ENCODE assay signal across 17 mouse cellular contexts in genomic region chr5:128739168-128739837, GRCm38 (mm10). TPM values are rescaled to one million over a fixed set of nuclear protein-coding genes. Genes with fewer than 3 reads are reported as not detected.
DNase-seq lines count a peak whose midpoint lies in the region; ATAC-seq and TF ChIP-seq lines count a peak whose summit lies in the region.
"Had no signal": no experiment of that assay in that cellular context is flagged by ENCODE, and none has a peak within 500 bp of the region (broad histone marks: within the 10 kb centered on the region; RNA-seq: fewer than 3 reads in every experiment).

No protein-coding gene starts in this region.

- no peaks in the 10 kb centered on the region for H3K9me3 ChIP-seq in neural tube, embryonic 11.5 days (ENCODE audit: control insufficient read depth, low read length)
- H3K9me3 ChIP-seq in forebrain, embryonic 16.5 days (ENCODE audit: control insufficient read depth, low read length), result no peaks in the 10 kb centered on the region
- H3K9me3 ChIP-seq in midbrain, embryonic 10.5 days (replicated peaks), result no peaks in the 10 kb centered on the region
- no peaks in the 10 kb centered on the region for H3K9me3 ChIP-seq in neural tube, embryonic 14.5 days (ENCODE audit: control insufficient read depth, low read length)
- H3K9me3 ChIP-seq in kidney, embryonic 14.5 days (ENCODE audit: control insufficient read depth, low read length), result no peaks in the 10 kb centered on the region
- H3K9me3 ChIP-seq: liver, embryonic 13.5 days; stomach, embryonic 15.5 days had no signal

- peak; percentile 34 for DNase-seq in neural tube, embryonic 11.5 days (ENCODE audit: low spot score)
- DNase-seq in neural tube, embryonic 10.5 days (ENCODE audit: extremely low spot score, low spot score), result no peak
- no peak for DNase-seq in midbrain, embryonic 10.5 days (ENCODE audit: low spot score)
- no peak for DNase-seq in layer of hippocampus, adult 2 months (ENCODE audit: low spot score in 2 of 2)
- no peak for DNase-seq in left cerebral cortex, adult 2 months (ENCODE audit: extremely low spot score in 1 of 2, low spot score in 2 of 2)
- DNase-seq: cerebellum, adult 11 months; gastrocnemius, postnatal 14 days; kidney, adult 8-10 months; liver, embryonic 13.5 days; thymus, postnatal 25 days had no signal

- ATAC-seq in neural tube, embryonic 11.5 days (ENCODE audit: insufficient read depth, low FRiP score, low TSS enrichment), result peak; percentile 67; the same call in 1 of the 2 replicates
- ATAC-seq in forebrain, embryonic 16.5 days, result peak; percentile 52; the same call in 1 of the 2 replicates
- ATAC-seq in neural tube, embryonic 14.5 days (ENCODE audit: low read depth), result peak; percentile 6; the same call in 1 of the 2 replicates
- ATAC-seq in kidney, embryonic 14.5 days (ENCODE audit: low FRiP score, low TSS enrichment), result no peak

- 42% methylated on average over 16 of the region's 17 CpGs for WGBS in neural tube, embryonic 11.5 days
- 20% methylated on average over 16 of the region's 17 CpGs for WGBS in forebrain, embryonic 16.5 days
- 27% methylated on average over 14 of the region's 17 CpGs for WGBS in midbrain, embryonic 10.5 days
- WGBS in neural tube, embryonic 14.5 days, result 31% methylated on average over 16 of the region's 17 CpGs
- WGBS in kidney, embryonic 14.5 days, result 44% methylated on average over 16 of the region's 17 CpGs

- H3K4me1 ChIP-seq in neural tube, embryonic 11.5 days (ENCODE audit: control insufficient read depth, insufficient read depth, low read length), result 0 out of 2 replicates have a peak, but pooled peaks cover 2% of the 10 kb centered on the region
- H3K4me1 ChIP-seq in forebrain, embryonic 16.5 days (replicated peaks; ENCODE audit: control insufficient read depth, insufficient read depth, low read length), result peaks cover 7% of the 10 kb centered on the region; the same call in 1 of the 2 replicates
- peaks cover 18% of the 10 kb centered on the region for H3K4me1 ChIP-seq in midbrain, embryonic 10.5 days
- H3K4me1 ChIP-seq in neural tube, embryonic 14.5 days (ENCODE audit: control insufficient read depth, insufficient read depth, low read length), result no peaks in the 10 kb centered on the region
- H3K4me1 ChIP-seq in kidney, embryonic 14.5 days (ENCODE audit: control insufficient read depth, insufficient read depth, low read length), result no peaks in the 10 kb centered on the region
- H3K4me1 ChIP-seq: liver, embryonic 13.5 days; stomach, embryonic 15.5 days had no signal

- intact Hi-C loops in left cerebral cortex, adult 2 months (cut with DNase I), result no loop called here

- H3K4me2 ChIP-seq in neural tube, embryonic 11.5 days (ENCODE audit: low read depth), result 0 out of 2 replicates have a peak overlapping the region, but pooled peaks have one; percentile 21
- peak overlapping the region; percentile 19 for H3K4me2 ChIP-seq in forebrain, embryonic 16.5 days (ENCODE audit: low read length)
- H3K4me2 ChIP-seq in neural tube, embryonic 14.5 days (ENCODE audit: low read depth, low read length), result peak overlapping the region; percentile 26; the same call in 1 of the 2 replicates
- no peak overlapping the region for H3K4me2 ChIP-seq in kidney, embryonic 14.5 days (replicated peaks; ENCODE audit: low read depth, low read length)
- H3K4me2 ChIP-seq: liver, embryonic 13.5 days; stomach, embryonic 15.5 days had no signal

- no peaks in the 10 kb centered on the region for H3K27me3 ChIP-seq in neural tube, embryonic 11.5 days (ENCODE audit: control insufficient read depth, insufficient read depth, low read length)
- H3K27me3 ChIP-seq in forebrain, embryonic 16.5 days (replicated peaks; ENCODE audit: control insufficient read depth, insufficient read depth, low read length), result no peaks in the 10 kb centered on the region
- peaks cover 38% of the 10 kb centered on the region for H3K27me3 ChIP-seq in midbrain, embryonic 10.5 days (ENCODE audit: low read depth, poor library complexity, severe bottlenecking)
- no peaks in the 10 kb centered on the region for H3K27me3 ChIP-seq in neural tube, embryonic 14.5 days (ENCODE audit: control insufficient read depth, insufficient read depth, low read length)
- no peaks in the 10 kb centered on the region for H3K27me3 ChIP-seq in kidney, embryonic 14.5 days (ENCODE audit: control insufficient read depth, insufficient read depth, low read length)
- H3K27me3 ChIP-seq: liver, embryonic 13.5 days; stomach, embryonic 15.5 days had no signal

- no peaks in the 10 kb centered on the region for H3K36me3 ChIP-seq in neural tube, embryonic 11.5 days (ENCODE audit: control insufficient read depth, insufficient read depth, low read length)
- H3K36me3 ChIP-seq in forebrain, embryonic 16.5 days (ENCODE audit: control insufficient read depth, insufficient read depth), result no peaks in the 10 kb centered on the region
- H3K36me3 ChIP-seq in midbrain, embryonic 10.5 days, result no peaks in the 10 kb centered on the region
- no peaks in the 10 kb centered on the region for H3K36me3 ChIP-seq in neural tube, embryonic 14.5 days (ENCODE audit: control insufficient read depth, insufficient read depth, low read length)
- no peaks in the 10 kb centered on the region for H3K36me3 ChIP-seq in kidney, embryonic 14.5 days (ENCODE audit: control insufficient read depth, insufficient read depth, low read length)
- H3K36me3 ChIP-seq: liver, embryonic 13.5 days; stomach, embryonic 15.5 days had no signal

- H3K27ac ChIP-seq in neural tube, embryonic 11.5 days (ENCODE audit: low read depth, low read length), result no peak overlapping the region
- H3K27ac ChIP-seq in forebrain, embryonic 16.5 days (ENCODE audit: low read length), result no peak overlapping the region
- 0 out of 2 replicates have a peak overlapping the region, but pooled peaks have one; percentile 38 for H3K27ac ChIP-seq in midbrain, embryonic 10.5 days (replicated peaks)
- no peak overlapping the region for H3K27ac ChIP-seq in neural tube, embryonic 14.5 days (ENCODE audit: low read depth, low read length)
- H3K27ac ChIP-seq in kidney, embryonic 14.5 days (ENCODE audit: low read depth, low read length), result no peak overlapping the region
- H3K27ac ChIP-seq in layer of hippocampus, adult 2 months, result no peak overlapping the region
- H3K27ac ChIP-seq in left cerebral cortex, adult 2 months, result no peak overlapping the region
- H3K27ac ChIP-seq: liver, embryonic 13.5 days; stomach, embryonic 15.5 days had no signal

- H3K4me3 ChIP-seq in neural tube, embryonic 11.5 days (ENCODE audit: low read depth, low read length), result no peak overlapping the region
- H3K4me3 ChIP-seq in forebrain, embryonic 16.5 days (replicated peaks; ENCODE audit: low read length), result no peak overlapping the region
- peak overlapping the region; percentile 31 for H3K4me3 ChIP-seq in midbrain, embryonic 10.5 days
- H3K4me3 ChIP-seq in neural tube, embryonic 14.5 days (ENCODE audit: low read depth, low read length), result no peak overlapping the region
- no peak overlapping the region for H3K4me3 ChIP-seq in kidney, embryonic 14.5 days (ENCODE audit: low read length)
- no peak overlapping the region for H3K4me3 ChIP-seq in layer of hippocampus, adult 2 months
- H3K4me3 ChIP-seq in left cerebral cortex, adult 2 months, result no peak overlapping the region
- H3K4me3 ChIP-seq: liver, embryonic 13.5 days; stomach, embryonic 15.5 days had no signal

- TF ChIP-seq CTCF in layer of hippocampus, adult 2 months (conservative IDR thresholded peaks at IDR 0.05), result no peak
- no peak for TF ChIP-seq CTCF in left cerebral cortex, adult 2 months (IDR thresholded peaks at IDR 0.05)

- no peak overlapping the region for H3K9ac ChIP-seq in neural tube, embryonic 11.5 days (ENCODE audit: low read length)
- H3K9ac ChIP-seq in forebrain, embryonic 16.5 days (replicated peaks; ENCODE audit: low read depth, low read length), result no peak overlapping the region
- H3K9ac ChIP-seq in neural tube, embryonic 14.5 days (replicated peaks; ENCODE audit: low read depth, low read length), result no peak overlapping the region
- no peak overlapping the region for H3K9ac ChIP-seq in kidney, embryonic 14.5 days (ENCODE audit: low read depth, low read length)
- H3K9ac ChIP-seq: liver, embryonic 13.5 days; stomach, embryonic 15.5 days had no signal

RNA-seq across cellular contexts. Expression of gene Piwil1, which starts 37.0 kb away (rescaled TPM):
- not detected in 2 replicates for polyA plus RNA-seq in neural tube, embryonic 11.5 days (2014; fragmentation: Nextera tagmentation; extraction: Ambion mirVana)
- 0.30 and 0.35 TPM in 2 replicates for polyA plus RNA-seq in forebrain, embryonic 16.5 days (2015; fragmentation: Nextera tagmentation; extraction: Ambion mirVana)
- 0.19 TPM in 1 of 2 replicates, not detected in the other for polyA plus RNA-seq in midbrain, embryonic 10.5 days (2016; fragmentation: Nextera tagmentation; extraction: Ambion mirVana)
- polyA plus RNA-seq in neural tube, embryonic 14.5 days (2014; fragmentation: Nextera tagmentation; extraction: Ambion mirVana), result 0.17 and 0.19 TPM in 2 replicates
- not detected in 2 replicates for polyA plus RNA-seq in kidney, embryonic 14.5 days (2014; fragmentation: Nextera tagmentation; extraction: Ambion mirVana)
- under 1 TPM; 0.07 to 0.18 TPM for total RNA-seq in layer of hippocampus, adult 2 months (2021)
- not detected for total RNA-seq in left cerebral cortex, adult 2 months (2021)
- polyA plus RNA-seq: C2C12; heart, embryonic 14.5 days; liver, embryonic 13.5 days; small intestine, adult 2 months; stomach, embryonic 15.5 days had no signal
